Mouse (Mus musculus) common myeloid progenitor, adult 5-6 weeks (primary cell): Measurements from ENCODE around the gene Zbtb43. TPM values are rescaled to one million over a fixed set of nuclear protein-coding genes. Genes with fewer than 3 reads are reported as not detected.

ENCODE experiments used
- ATAC-seq: replicated peaks from 2 replicates; pipeline ENCODE4 v1.8.0; 2016; ENCODE audit warnings: low read depth, mild to moderate bottlenecking, moderate TSS enrichment, inconsistent platforms; ENCODE audit not compliant: poor library complexity, severe bottlenecking
- total RNA-seq: library from RNA; stranded (forward); fragments of 200-1000, 187-1606 nt; gene quantifications from 2 replicates; pipeline ENCODE4 v1.2.3, GENCODE M21; 2017

Zbtb43 gene
- total RNA-seq, 1 experiment from 2014 or later = 18.2 TPM

GRCm38 (mm10) chr2:33455350-33455749 is 13.0 kb downstream of the Zbtb43 start:
- ATAC-seq = no peak

GRCm38 (mm10) chr2:33454816-33455215 is 13.5 kb downstream of the Zbtb43 start:
- no peak for ATAC-seq

- no peak for ATAC-seq
These were observed 14.9 kb downstream of the Zbtb43 start for GRCm38 (mm10) chr2:33453476-33453875.

- ATAC-seq = no peak
These were observed 15.6 kb downstream of the Zbtb43 start for GRCm38 (mm10) chr2:33452721-33453120.

GRCm38 (mm10) chr2:33452140-33452539 is 16.2 kb downstream of the Zbtb43 start:
- peak; percentile 58; the same call in 1 of the 2 replicates for ATAC-seq

- no peak for ATAC-seq
These were observed 17.1 kb downstream of the Zbtb43 start for GRCm38 (mm10) chr2:33451038-33451978.

GRCm38 (mm10) chr2:33449119-33449873 is 19.1 kb downstream of the Zbtb43 start:
- ATAC-seq = no peak

GRCm38 (mm10) chr2:33446796-33447195 is 21.6 kb downstream of the Zbtb43 start:
- ATAC-seq = no peak

- no peak for ATAC-seq
These were observed 22.6 kb downstream of the Zbtb43 start for GRCm38 (mm10) chr2:33445741-33446140.

- ATAC-seq = no peak
These were observed 23.5 kb downstream of the Zbtb43 start for GRCm38 (mm10) chr2:33444862-33445261.

- no peak for ATAC-seq
These were observed 24.0 kb downstream of the Zbtb43 start for GRCm38 (mm10) chr2:33444358-33444757.

GRCm38 (mm10) chr2:33442701-33443100 is 25.7 kb downstream of the Zbtb43 start:
- ATAC-seq = no peak

GRCm38 (mm10) chr2:33440893-33441292 is 27.5 kb downstream of the Zbtb43 start:
- 0 out of 2 replicates have a peak, but pooled peaks have one; percentile 36 for ATAC-seq

GRCm38 (mm10) chr2:33439980-33440670 is 28.2 kb downstream of the Zbtb43 start:
- ATAC-seq = no peak

- no peak for ATAC-seq
These were observed 28.9 kb downstream of the Zbtb43 start for GRCm38 (mm10) chr2:33439471-33439881.

- ATAC-seq = no peak
These were observed 30.0 kb downstream of the Zbtb43 start for GRCm38 (mm10) chr2:33438377-33438776.

- ATAC-seq = no peak
These were observed 31.2 kb downstream of the Zbtb43 start for GRCm38 (mm10) chr2:33437184-33437583.

GRCm38 (mm10) chr2:33436035-33436580 is 32.3 kb downstream of the Zbtb43 start:
- ATAC-seq = no peak

GRCm38 (mm10) chr2:33435036-33435650 is 33.2 kb downstream of the Zbtb43 start:
- no peak for ATAC-seq

GRCm38 (mm10) chr2:33432877-33433276 is 35.5 kb downstream of the Zbtb43 start:
- peak; percentile 34 for ATAC-seq
